Mouse (Mus musculus) common myeloid progenitor, adult 5-6 weeks (primary cell): ENCODE results near the gene Slc22a20. TPM values are rescaled to one million over a fixed set of nuclear protein-coding genes. Genes with fewer than 3 reads are reported as not detected.
A peak's percentile ranks its signal among the peaks of the same experiment; 100 is the strongest.

Source experiments
- ATAC-seq: replicated peaks from 2 replicates; pipeline ENCODE4 v1.8.0; 2016; ENCODE audit warnings: low read depth, mild to moderate bottlenecking, moderate TSS enrichment, inconsistent platforms; ENCODE audit not compliant: poor library complexity, severe bottlenecking
- total RNA-seq: library from RNA; stranded (forward); fragments of 200-1000, 187-1606 nt; gene quantifications from 2 replicates; pipeline ENCODE4 v1.2.3, GENCODE M21; 2017

Slc22a20 gene
- total RNA-seq, result not detected in 2 replicates

GRCm38 (mm10) chr19:5986043-5986442 lies at the start of gene Slc22a20:
Gene Slc22a20 (minus strand): TSS chr19:5986143.
- no peak for ATAC-seq

- ATAC-seq, result no peak
These were observed 44.8 kb upstream of the Slc22a20 start for GRCm38 (mm10) chr19:6030520-6031280.

- no peak for ATAC-seq
These were observed 43.5 kb upstream of the Slc22a20 start for GRCm38 (mm10) chr19:6029426-6029825.

- ATAC-seq, result no peak
These were observed 43.0 kb upstream of the Slc22a20 start for GRCm38 (mm10) chr19:6028991-6029390.

GRCm38 (mm10) chr19:6023930-6024329 lies 38.0 kb upstream of the Slc22a20 start:
- no peak for ATAC-seq

- ATAC-seq, result no peak
These were observed 37.1 kb upstream of the Slc22a20 start for GRCm38 (mm10) chr19:6023059-6023458.

GRCm38 (mm10) chr19:6020276-6020675 lies 34.3 kb upstream of the Slc22a20 start:
- ATAC-seq, result no peak

- ATAC-seq, result peak; percentile 53
These were observed 32.5 kb upstream of the Slc22a20 start for GRCm38 (mm10) chr19:6018142-6019089.

- no peak for ATAC-seq
These were observed 30.6 kb upstream of the Slc22a20 start for GRCm38 (mm10) chr19:6016532-6016931.

GRCm38 (mm10) chr19:6015511-6016315 lies 29.8 kb upstream of the Slc22a20 start, which contains the start of gene Capn1:
Gene Capn1 (minus strand): TSS chr19:6015897.
- ATAC-seq, result peak; percentile 62

GRCm38 (mm10) chr19:6014991-6015510 lies 29.1 kb upstream of the Slc22a20 start:
- ATAC-seq, result peak; percentile 64

- ATAC-seq, result no peak
These were observed 27.7 kb upstream of the Slc22a20 start for GRCm38 (mm10) chr19:6013691-6014090.

- no peak for ATAC-seq
These were observed 23.2 kb upstream of the Slc22a20 start for GRCm38 (mm10) chr19:6009137-6009536.

- no peak for ATAC-seq
These were observed 21.1 kb upstream of the Slc22a20 start for GRCm38 (mm10) chr19:6007013-6007412.

GRCm38 (mm10) chr19:6005541-6005940 lies 19.6 kb upstream of the Slc22a20 start:
- no peak for ATAC-seq

- no peak for ATAC-seq
These were observed 14.0 kb upstream of the Slc22a20 start for GRCm38 (mm10) chr19:5999969-6000368.

- ATAC-seq, result no peak
These were observed 12.2 kb upstream of the Slc22a20 start for GRCm38 (mm10) chr19:5998180-5998579.

- ATAC-seq, result no peak
These were observed 8.8 kb upstream of the Slc22a20 start for GRCm38 (mm10) chr19:5994711-5995110.

GRCm38 (mm10) chr19:5992012-5992411 lies 6.1 kb upstream of the Slc22a20 start:
- ATAC-seq, result peak; percentile 53

GRCm38 (mm10) chr19:5991467-5991866 lies 5.5 kb upstream of the Slc22a20 start:
- ATAC-seq, result no peak
